Mouse (Mus musculus): ENCODE data around the gene Tsga8. TPM values are rescaled to one million over a fixed set of nuclear protein-coding genes. Genes with fewer than 3 reads are reported as not detected.

The Tsga8 gene
- not detected in 2 replicates for polyA plus RNA-seq (2015; fragmentation: Nextera tagmentation; extraction: Ambion mirVana)

GRCm38 (mm10) chrX:83487598-83487997 is at the start of gene Tsga8:
Gene Tsga8, minus strand, starts transcription at chrX:83487924.
- no peaks in the 10 kb centered on the region for H3K4me1 ChIP-seq
- H3K4me3 ChIP-seq: no peak within 1 kb of the TSS
- no peak within 1 kb of the TSS for H3K9ac ChIP-seq
- H3K27ac ChIP-seq (replicated peaks): no peak within 1 kb of the TSS
- WGBS: 78% methylated on average over 15 of the region's 15 CpGs
- no peak for ATAC-seq (ENCODE audit: extremely low read depth, insufficient number of reproducible peaks, low FRiP score, low TSS enrichment)
- H3K27me3 ChIP-seq (replicated peaks): no peaks in the 10 kb centered on the region
- no peak within 1 kb of the TSS for H3K4me2 ChIP-seq
- no peaks in the 10 kb centered on the region for H3K9me3 ChIP-seq
- no peaks in the 10 kb centered on the region for H3K36me3 ChIP-seq

All from heart, embryonic 13.5 days (tissue).